Mouse (Mus musculus) embryonic facial prominence, embryonic 10.5 days (tissue): Measurements from ENCODE around the gene Epb41l2. TPM values are rescaled to one million over a fixed set of nuclear protein-coding genes. Genes with fewer than 3 reads are reported as not detected.

Experiments used
- DNase-seq: peaks from one replicate; pipeline ENCODE4 v3.0.0-alpha.2; 2017; ENCODE audit warnings: low spot score
- H3K27ac ChIP-seq: fragments of 300-500 bp; sonication (generic); replicated peaks from 2 replicates; pipeline ENCODE4 v1.5.1; 2016; ENCODE audit warnings: mild to moderate bottlenecking
- H3K27me3 ChIP-seq: fragments of 300-500 bp; sonication (generic); replicated peaks from 2 replicates; pipeline ENCODE4 v1.6.1; 2016; ENCODE audit warnings: low read depth, mild to moderate bottlenecking; ENCODE audit not compliant: poor library complexity, severe bottlenecking
- H3K36me3 ChIP-seq: fragments of 300-500 bp; sonication (generic); replicated peaks from 2 replicates; pipeline ENCODE4 v1.6.1; 2016; ENCODE audit warnings: mild to moderate bottlenecking, moderate library complexity
- H3K4me1 ChIP-seq: fragments of 300-500 bp; sonication (generic); 2 replicates; pipeline ENCODE4 v1.6.1; 2016
- H3K4me3 ChIP-seq: fragments of 300-500 bp; sonication (generic); 2 replicates; pipeline ENCODE4 v1.5.1; 2016; ENCODE audit warnings: mild to moderate bottlenecking, moderate library complexity
- H3K9me3 ChIP-seq: fragments of 300-500 bp; sonication (generic); 2 replicates; pipeline ENCODE4 v1.6.1; 2016; ENCODE audit warnings: mild to moderate bottlenecking
- WGBS: fragments of 180-500 bp; shearing (Covaris S2); methylation state at CpG from one replicate; pipeline ENCODE4 v1.1.7; 2016; 5-methylcytosine and 5-hydroxymethylcytosine counted together
- polyA plus RNA-seq: library from polyadenylated mRNA; unstranded; fragments of >200 nt; fragmentation: Nextera tagmentation; extraction: Ambion mirVana; gene quantifications from 2 replicates; pipeline ENCODE4 v1.2.1, GENCODE M21; 2016

Gene Epb41l2
- polyA plus RNA-seq, 1 experiment from 2014 or later, result 52.9 TPM

DNA sequence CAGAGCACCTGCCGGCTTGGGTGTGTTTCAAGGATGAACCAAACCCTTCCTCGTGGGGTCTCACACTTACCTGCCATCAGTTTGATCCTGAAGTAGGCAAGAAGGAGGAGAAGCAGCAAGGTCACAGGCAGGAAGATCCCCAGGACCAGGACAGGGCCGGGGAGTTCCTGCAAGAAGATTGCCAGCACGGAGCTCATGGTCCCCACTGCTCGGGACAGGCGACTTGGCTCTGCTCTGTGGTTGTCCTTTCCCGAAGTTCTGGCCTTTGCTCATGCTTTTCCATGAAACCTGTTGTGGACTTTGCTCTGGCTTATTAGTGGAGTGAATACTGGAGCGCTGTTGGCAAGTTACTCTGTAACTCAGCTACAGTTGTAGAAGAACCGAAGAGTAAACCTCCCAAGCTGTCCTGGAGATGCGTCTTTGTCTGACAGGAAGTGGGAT lies 176.3 kb downstream of the Epb41l2 start, which contains the start of gene Smlr1:
TSS of gene Smlr1 (minus strand) at position 377 of the 441 bp plus-strand sequence.
- no peak within 1 kb of the TSS for H3K4me3 ChIP-seq
- H3K27me3 ChIP-seq, result no peaks in the 10 kb centered on the region
- H3K36me3 ChIP-seq, result no peaks in the 10 kb centered on the region
- H3K9me3 ChIP-seq, result no peaks in the 10 kb centered on the region
- no peak for DNase-seq
- 93% methylated on average over 10 of the region's 10 CpGs for WGBS
- H3K4me1 ChIP-seq, result peaks cover 2% of the 10 kb centered on the region; the same call in 1 of the 2 replicates
- no peak within 1 kb of the TSS for H3K27ac ChIP-seq

DNA sequence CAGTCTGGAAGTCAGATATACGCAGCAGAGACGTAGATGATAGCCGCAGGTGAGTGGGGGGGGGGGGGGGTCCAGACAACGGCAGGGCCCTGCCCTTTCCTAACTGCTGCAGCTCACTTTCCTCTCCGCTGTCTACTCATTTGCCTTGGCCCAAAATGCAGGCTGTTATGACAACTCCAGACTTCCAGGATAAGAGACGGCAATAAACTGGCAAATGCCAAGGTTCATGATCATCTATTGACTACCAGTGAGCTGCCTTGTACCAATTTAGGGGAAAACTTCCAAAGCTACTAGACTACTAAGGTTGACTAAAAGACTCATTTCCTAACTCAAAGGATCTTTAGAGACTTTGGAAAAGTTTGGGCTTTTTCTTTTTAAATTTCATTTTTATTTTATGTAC lies 177.0 kb downstream of the Epb41l2 start:
- Histone ChIP-seq H3K4me1 (peaks cover 2% of the 10 kb centered on the region; the same call in 1 of the 2 replicates), H3K36me3 (no peaks in the 10 kb centered on the region), H3K9me3 (no peaks in the 10 kb centered on the region), H3K27me3 (no peaks in the 10 kb centered on the region), H3K4me3 (no peak overlapping the region), H3K27ac (no peak overlapping the region)
- WGBS, result 93% methylated on average over 6 of the region's 6 CpGs
- DNase-seq, result no peak

DNA sequence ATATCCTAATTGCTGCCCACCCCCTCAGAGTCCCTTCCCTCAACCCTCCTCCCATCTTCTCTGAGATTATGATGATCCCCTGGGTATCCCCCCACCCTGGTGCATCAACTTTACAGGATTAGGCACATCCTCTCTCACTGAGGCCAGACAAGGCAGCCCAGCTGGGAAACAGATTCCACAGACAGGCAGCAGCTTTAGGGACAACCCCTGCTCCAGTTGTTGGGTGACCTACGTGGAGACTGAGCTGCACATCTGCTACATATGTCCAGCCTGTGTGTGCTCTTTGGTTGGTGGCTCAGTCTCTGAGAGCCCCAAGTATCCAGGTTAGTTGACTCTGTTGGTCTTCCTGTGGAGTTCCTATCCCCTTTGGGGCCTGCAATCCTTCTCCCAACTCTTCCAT lies 179.1 kb downstream of the Epb41l2 start:
- Histone ChIP-seq H3K4me1 (peaks cover 2% of the 10 kb centered on the region; the same call in 1 of the 2 replicates), H3K9me3 (no peaks in the 10 kb centered on the region), H3K27me3 (no peaks in the 10 kb centered on the region), H3K27ac (no peak overlapping the region), H3K4me3 (no peak overlapping the region), H3K36me3 (no peaks in the 10 kb centered on the region)
- DNase-seq, result no peak
- WGBS, result 83% methylated on average over 1 of the region's 1 CpGs

DNA sequence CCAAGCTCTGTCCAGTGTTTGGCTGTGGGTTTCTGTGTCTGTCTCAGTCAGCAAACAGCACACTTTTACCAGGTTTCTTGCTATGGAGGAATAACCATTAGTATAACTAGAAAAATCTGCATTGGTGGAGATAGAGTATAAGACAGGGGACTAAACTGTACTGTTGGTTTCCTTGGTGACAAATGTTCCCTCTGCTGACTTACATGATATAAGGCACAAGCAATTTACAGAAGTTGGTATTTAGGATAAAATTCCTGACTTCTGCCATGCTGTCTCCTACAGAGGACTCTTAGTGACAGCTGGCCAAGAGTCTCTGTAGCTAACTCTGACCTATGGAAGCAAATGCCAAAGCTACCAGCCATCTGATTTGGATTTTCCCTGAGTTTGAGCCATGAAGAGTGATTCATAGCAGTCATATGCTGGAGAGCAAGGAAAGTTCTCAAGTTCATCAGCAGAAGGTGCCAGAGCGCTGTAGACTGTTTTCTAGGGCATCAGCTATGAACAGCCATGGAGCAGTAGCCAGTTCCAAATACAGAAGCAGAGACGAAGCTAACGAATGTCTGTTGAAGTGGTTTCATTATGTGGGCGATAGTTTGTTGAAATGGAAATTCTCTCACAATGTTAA lies 179.7 kb downstream of the Epb41l2 start:
- 78% methylated on average over 4 of the region's 4 CpGs for WGBS
- H3K4me1 ChIP-seq, result no peaks in the 10 kb centered on the region; the same call in 1 of the 2 replicates
- H3K27me3 ChIP-seq, result no peaks in the 10 kb centered on the region
- no peaks in the 10 kb centered on the region for H3K36me3 ChIP-seq
- DNase-seq, result no peak
- H3K4me3 ChIP-seq, result no peak overlapping the region
- H3K9me3 ChIP-seq, result no peaks in the 10 kb centered on the region
- no peak overlapping the region for H3K27ac ChIP-seq

DNA sequence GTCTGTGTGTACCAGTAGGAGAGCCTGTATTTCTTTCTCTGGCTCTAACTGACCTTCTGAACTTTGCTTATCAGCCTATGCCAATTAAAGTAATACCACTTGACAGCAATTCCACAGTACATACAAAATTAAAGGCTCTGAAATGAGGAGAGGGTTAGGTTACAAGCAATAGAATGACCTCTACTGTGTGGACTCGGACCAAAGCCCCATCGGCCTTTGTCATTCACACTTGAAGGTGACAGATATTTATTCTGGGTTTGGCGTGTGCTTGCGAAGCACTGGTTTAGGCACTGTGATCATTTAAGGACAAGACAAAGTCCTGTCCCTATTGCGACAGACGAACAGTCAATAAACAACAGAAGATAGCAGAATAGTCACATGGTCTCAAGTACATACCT lies 180.2 kb downstream of the Epb41l2 start:
- Histone ChIP-seq H3K4me3 (no peak overlapping the region), H3K27me3 (no peaks in the 10 kb centered on the region), H3K36me3 (no peaks in the 10 kb centered on the region), H3K9me3 (no peaks in the 10 kb centered on the region), H3K4me1 (no peaks in the 10 kb centered on the region; the same call in 1 of the 2 replicates), H3K27ac (no peak overlapping the region)
- DNase-seq, result no peak
- 67% methylated on average over 6 of the region's 6 CpGs for WGBS

DNA sequence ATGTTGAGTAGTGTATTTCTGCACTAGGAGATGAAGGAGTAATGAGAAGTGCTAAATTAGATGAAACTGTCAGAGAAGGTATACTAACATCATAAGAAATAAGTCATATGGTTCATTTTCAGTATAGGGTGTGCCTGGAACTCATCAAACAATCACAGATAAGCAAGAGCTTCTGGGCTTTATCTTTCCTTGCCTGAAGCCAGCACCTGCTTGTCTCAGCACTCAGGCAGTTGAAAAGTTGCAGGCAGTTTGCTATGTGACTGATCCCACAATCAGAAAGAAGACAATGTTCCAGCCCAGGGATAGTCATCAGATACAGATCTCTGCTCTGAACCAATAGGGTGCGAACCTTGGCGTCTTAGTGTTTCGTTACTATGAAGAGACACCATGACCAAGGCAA lies 181.5 kb downstream of the Epb41l2 start:
- Histone ChIP-seq H3K9me3 (no peaks in the 10 kb centered on the region), H3K4me1 (no peaks in the 10 kb centered on the region; the same call in 1 of the 2 replicates), H3K4me3 (no peak overlapping the region), H3K27ac (no peak overlapping the region), H3K27me3 (no peaks in the 10 kb centered on the region), H3K36me3 (no peaks in the 10 kb centered on the region)
- WGBS, result 98% methylated on average over 3 of the region's 3 CpGs
- DNase-seq, result no peak

DNA sequence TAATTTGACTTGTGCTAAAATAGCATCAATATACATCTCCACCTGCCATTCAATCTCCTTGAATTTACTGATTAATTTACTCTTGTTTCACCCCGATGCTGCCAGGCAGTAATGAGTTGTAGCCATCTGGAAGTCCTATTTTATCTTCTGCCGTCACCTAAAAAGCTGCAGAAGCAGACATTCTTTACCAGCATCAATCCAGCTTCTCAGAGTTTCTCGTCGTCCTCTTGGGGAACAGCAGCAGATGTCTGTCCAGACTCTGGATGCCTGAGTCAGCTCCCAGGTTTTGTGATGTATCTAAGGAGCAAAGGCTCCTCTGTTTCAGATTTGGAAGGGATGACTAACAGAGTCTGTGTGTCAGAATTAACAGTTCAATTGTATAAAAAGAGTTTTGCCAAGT lies 193.3 kb downstream of the Epb41l2 start:
- H3K9me3 ChIP-seq, result no peaks in the 10 kb centered on the region
- no peak overlapping the region for H3K4me3 ChIP-seq
- H3K27me3 ChIP-seq, result no peaks in the 10 kb centered on the region
- no peak overlapping the region for H3K27ac ChIP-seq
- H3K36me3 ChIP-seq, result no peaks in the 10 kb centered on the region
- H3K4me1 ChIP-seq, result no peaks in the 10 kb centered on the region
- WGBS, result 83% methylated on average over 4 of the region's 4 CpGs
- no peak for DNase-seq

DNA sequence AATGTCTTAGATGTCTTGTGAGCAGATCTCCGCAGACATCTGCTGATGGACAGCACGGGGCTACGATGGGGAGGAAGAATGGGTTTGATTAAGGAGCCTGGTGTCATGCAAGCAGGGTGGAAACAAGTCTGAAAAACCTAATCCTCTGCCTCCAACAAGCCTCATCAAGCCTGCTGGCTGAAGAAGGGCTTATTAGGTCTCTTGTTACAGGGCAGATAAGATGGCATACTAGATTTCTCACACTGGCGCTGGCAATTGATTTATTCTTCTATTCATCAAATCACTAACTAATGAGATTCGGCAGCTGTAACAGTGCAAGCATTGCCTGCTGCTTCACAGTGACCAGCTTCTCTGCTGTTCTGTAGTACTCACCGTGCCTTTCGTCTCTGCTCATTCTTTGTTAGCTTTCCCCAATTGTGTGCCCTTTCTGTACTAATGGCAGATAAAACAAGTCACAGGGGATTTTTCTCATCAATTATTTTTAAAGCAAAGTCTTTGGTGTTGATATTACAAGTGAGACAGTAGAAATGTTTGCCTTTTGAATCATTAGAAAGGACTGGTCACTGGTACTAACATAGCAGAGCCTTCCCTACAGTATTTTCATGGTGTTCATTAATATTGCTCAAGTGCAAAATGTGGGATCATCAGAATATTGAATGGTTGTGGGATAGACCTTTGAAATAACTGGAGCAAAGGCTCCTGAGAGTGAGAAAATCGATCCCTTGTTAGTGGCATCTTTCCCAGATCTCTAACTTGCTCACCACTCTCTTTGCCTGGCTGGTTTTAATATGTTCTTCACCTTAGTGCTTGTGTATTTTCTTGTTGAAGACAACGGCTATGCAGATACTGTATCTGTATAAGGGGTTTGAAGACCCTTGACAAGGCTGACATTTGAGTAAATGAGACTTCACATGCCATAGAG lies 212.0 kb downstream of the Epb41l2 start:
- no peak for DNase-seq
- H3K9me3 ChIP-seq, result no peaks in the 10 kb centered on the region
- 51% methylated on average over 9 of the region's 9 CpGs for WGBS
- H3K36me3 ChIP-seq, result no peaks in the 10 kb centered on the region
- no peak overlapping the region; the same call in 1 of the 2 replicates for H3K27ac ChIP-seq
- H3K4me1 ChIP-seq, result peaks cover 6% of the 10 kb centered on the region
- H3K4me3 ChIP-seq, result no peak overlapping the region
- H3K27me3 ChIP-seq, result no peaks in the 10 kb centered on the region

Other genes starting within 250 kb of the Epb41l2 start
- gene Akap7, start 51.9 kb upstream of the Epb41l2 start, polyA plus RNA-seq, result 17.0 and 18.2 TPM in 2 replicates
- not detected in 2 replicates for gene Smlr1, start 176.5 kb downstream of the Epb41l2 start, polyA plus RNA-seq